Mouse (Mus musculus) erythroblast, embryonic 14.5 days (primary cell): ENCODE data around the gene Fads6.

ENCODE experiments used
- GATA1 ChIP-seq: IDR thresholded peaks from 2 replicates; pipeline ENCODE4 v1.6.1; 2012; ENCODE audit warnings: low read length, inconsistent platforms, mixed read lengths
- TAL1 ChIP-seq: IDR thresholded peaks from 3 replicates; pipeline ENCODE4 v1.6.1; 2012; ENCODE audit warnings: low read length, inconsistent platforms, mixed read lengths

- TF ChIP-seq GATA1 (no peak), TAL1 (no peak)
Observed at GRCm38 (mm10) chr11:115290919-115291318, 6.5 kb downstream of the Fads6 start.
